ENCODE assay signal across 14 mouse cellular contexts in genomic region chr6:87615696-87616083, GRCm38 (mm10). TPM values are rescaled to one million over a fixed set of nuclear protein-coding genes. Genes with fewer than 3 reads are reported as not detected.
DNase-seq lines count a peak whose midpoint lies in the region; ATAC-seq lines count a peak whose summit lies in the region.
"Had no signal": no experiment of that assay in that cellular context is flagged by ENCODE, and none has a peak within 500 bp of the region (broad histone marks: within the 10 kb centered on the region; RNA-seq: fewer than 3 reads in every experiment).

No protein-coding gene starts in this region.

- H3K36me3 ChIP-seq in midbrain, embryonic 14.5 days (ENCODE audit: control insufficient read depth, insufficient read depth, low read length) = no peaks in the 10 kb centered on the region
- H3K36me3 ChIP-seq in midbrain, embryonic 16.5 days (ENCODE audit: control insufficient read depth, insufficient read depth, low read length) = no peaks in the 10 kb centered on the region
- H3K36me3 ChIP-seq in embryonic facial prominence, embryonic 13.5 days = no peaks in the 10 kb centered on the region
- no peaks in the 10 kb centered on the region for H3K36me3 ChIP-seq in splenic B cell, adult 2 months (ENCODE audit: control insufficient read depth, insufficient read depth, low read length, poor library complexity, severe bottlenecking)
- H3K36me3 ChIP-seq in liver, embryonic 11.5 days (ENCODE audit: control insufficient read depth, insufficient read depth, low read length) = no peaks in the 10 kb centered on the region

- no peaks in the 10 kb centered on the region for H3K4me1 ChIP-seq in midbrain, embryonic 14.5 days (ENCODE audit: control insufficient read depth, insufficient read depth, low read length)
- no peaks in the 10 kb centered on the region for H3K4me1 ChIP-seq in midbrain, embryonic 16.5 days (ENCODE audit: control insufficient read depth, insufficient read depth, low read length)
- peaks cover 12% of the 10 kb centered on the region; the same call in 1 of the 2 replicates for H3K4me1 ChIP-seq in embryonic facial prominence, embryonic 13.5 days
- 0 out of 2 replicates have a peak, but pooled peaks cover 2% of the 10 kb centered on the region for H3K4me1 ChIP-seq in liver, embryonic 11.5 days (replicated peaks; ENCODE audit: control insufficient read depth, insufficient read depth, low read length)

- no peak overlapping the region for H3K9ac ChIP-seq in midbrain, embryonic 14.5 days (replicated peaks; ENCODE audit: low read length)
- no peak overlapping the region for H3K9ac ChIP-seq in midbrain, embryonic 16.5 days (ENCODE audit: low read depth, low read length)
- H3K9ac ChIP-seq in embryonic facial prominence, embryonic 13.5 days = no peak overlapping the region
- H3K9ac ChIP-seq in liver, embryonic 11.5 days (ENCODE audit: low read depth, low read length) = no peak overlapping the region

- no peak overlapping the region for H3K4me2 ChIP-seq in midbrain, embryonic 14.5 days (ENCODE audit: low read length)
- H3K4me2 ChIP-seq in midbrain, embryonic 16.5 days (ENCODE audit: low read length) = no peak overlapping the region; the same call in 1 of the 2 replicates
- 0 out of 2 replicates have a peak overlapping the region, but pooled peaks have one; percentile 3 for H3K4me2 ChIP-seq in embryonic facial prominence, embryonic 13.5 days
- H3K4me2 ChIP-seq in liver, embryonic 11.5 days = no peak overlapping the region

- 87% methylated on average over 14 of the region's 14 CpGs for WGBS in midbrain, embryonic 14.5 days
- WGBS in midbrain, embryonic 16.5 days = 88% methylated on average over 14 of the region's 14 CpGs
- 77% methylated on average over 14 of the region's 14 CpGs for WGBS in embryonic facial prominence, embryonic 13.5 days
- WGBS in liver, embryonic 11.5 days = 86% methylated on average over 14 of the region's 14 CpGs

- H3K27me3 ChIP-seq in midbrain, embryonic 14.5 days (ENCODE audit: control insufficient read depth, insufficient read depth, low read length) = no peaks in the 10 kb centered on the region
- no peaks in the 10 kb centered on the region for H3K27me3 ChIP-seq in midbrain, embryonic 16.5 days (ENCODE audit: control insufficient read depth, insufficient read depth, low read depth, low read length)
- H3K27me3 ChIP-seq in embryonic facial prominence, embryonic 13.5 days = no peaks in the 10 kb centered on the region
- H3K27me3 ChIP-seq in splenic B cell, adult 2 months (ENCODE audit: control insufficient read depth, insufficient read depth, low read length, poor library complexity, severe bottlenecking) = no peaks in the 10 kb centered on the region
- no peaks in the 10 kb centered on the region; the same call in 1 of the 2 replicates for H3K27me3 ChIP-seq in liver, embryonic 11.5 days (replicated peaks; ENCODE audit: control insufficient read depth, insufficient read depth, low read length)

- no peak overlapping the region for H3K27ac ChIP-seq in midbrain, embryonic 14.5 days (replicated peaks; ENCODE audit: low read depth, low read length)
- no peak overlapping the region for H3K27ac ChIP-seq in midbrain, embryonic 16.5 days (ENCODE audit: low read length)
- no peak overlapping the region for H3K27ac ChIP-seq in embryonic facial prominence, embryonic 13.5 days
- H3K27ac ChIP-seq in liver, embryonic 11.5 days (ENCODE audit: low read depth, low read length) = no peak overlapping the region

- ATAC-seq in midbrain, embryonic 14.5 days (ENCODE audit: low FRiP score, low TSS enrichment) = no peak
- no peak for ATAC-seq in midbrain, embryonic 16.5 days
- no peak for ATAC-seq in embryonic facial prominence, embryonic 13.5 days (ENCODE audit: insufficient number of reproducible peaks, insufficient read depth, low FRiP score, low TSS enrichment, low read depth)
- no peak for ATAC-seq in liver, embryonic 11.5 days (replicated peaks; ENCODE audit: low FRiP score)

- no peaks in the 10 kb centered on the region for H3K9me3 ChIP-seq in midbrain, embryonic 14.5 days (ENCODE audit: control insufficient read depth, low read length)
- H3K9me3 ChIP-seq in midbrain, embryonic 16.5 days (replicated peaks; ENCODE audit: control insufficient read depth, low read length, poor library complexity, severe bottlenecking) = no peaks in the 10 kb centered on the region
- H3K9me3 ChIP-seq in embryonic facial prominence, embryonic 13.5 days = no peaks in the 10 kb centered on the region
- H3K9me3 ChIP-seq in liver, embryonic 11.5 days (ENCODE audit: control insufficient read depth, low read length) = no peaks in the 10 kb centered on the region

- no peak overlapping the region for H3K4me3 ChIP-seq in midbrain, embryonic 14.5 days (replicated peaks; ENCODE audit: low read depth, low read length)
- H3K4me3 ChIP-seq in midbrain, embryonic 16.5 days (ENCODE audit: low read depth, low read length) = no peak overlapping the region
- H3K4me3 ChIP-seq in embryonic facial prominence, embryonic 13.5 days = no peak overlapping the region
- no peak overlapping the region for H3K4me3 ChIP-seq in liver, embryonic 11.5 days (ENCODE audit: low read depth, low read length)

- peak; percentile 42 to 45 for DNase-seq in cerebellum, postnatal 10 days
- no peak for DNase-seq in cerebellum, adult 11 months
- peak; percentile 29 for DNase-seq in midbrain, embryonic 14.5 days
- DNase-seq in splenic B cell, adult 2 months (ENCODE audit: low read depth, low spot score) = peak; percentile 49
- DNase-seq in layer of hippocampus, adult 8-10 months (ENCODE audit: low spot score in 2 of 2) = no peak
- DNase-seq in liver, embryonic 11.5 days (ENCODE audit: low spot score) = no peak
- DNase-seq: adrenal gland, postnatal 14 days; cerebellum, adult 18-20 months; heart, postnatal 10 days; kidney, adult 9 months; layer of hippocampus, adult 9-11 months; left cerebral cortex, postnatal 4 days had no signal

RNA-seq across cellular contexts. Expression of gene Prokr1, which starts 25.1 kb away (rescaled TPM):
- polyA plus RNA-seq in midbrain, embryonic 14.5 days (2014; fragmentation: Nextera tagmentation; extraction: Ambion mirVana) = 1.00 and 1.5 TPM in 2 replicates
- polyA plus RNA-seq in midbrain, embryonic 16.5 days (2015; fragmentation: Nextera tagmentation; extraction: Ambion mirVana) = 1.6 and 2.8 TPM in 2 replicates
- polyA plus RNA-seq in embryonic facial prominence, embryonic 13.5 days (2015; fragmentation: Nextera tagmentation; extraction: Ambion mirVana) = 3.6 and 3.9 TPM in 2 replicates
- total RNA-seq in layer of hippocampus, adult 8-10 months (2022) = 1 to 10 TPM in 1 of 4 experiments, under 1 TPM in 1, not detected in 2; 0.11 to 1.1 TPM
- 1.8 and 3.2 TPM in 2 replicates for polyA plus RNA-seq in liver, embryonic 11.5 days (2014; fragmentation: Nextera tagmentation; extraction: Ambion mirVana)

RNA-seq across cellular contexts. Expression of gene Aplf, which starts 56.3 kb away (rescaled TPM):
- polyA plus RNA-seq in midbrain, embryonic 14.5 days (2014; fragmentation: Nextera tagmentation; extraction: Ambion mirVana) = 6.0 and 8.4 TPM in 2 replicates
- polyA plus RNA-seq in midbrain, embryonic 16.5 days (2015; fragmentation: Nextera tagmentation; extraction: Ambion mirVana) = 7.1 and 7.7 TPM in 2 replicates
- polyA plus RNA-seq in embryonic facial prominence, embryonic 13.5 days (2015; fragmentation: Nextera tagmentation; extraction: Ambion mirVana) = 14.9 and 15.2 TPM in 2 replicates
- 1 to 10 TPM; 6.2 to 9.4 (median 7.9) TPM for total RNA-seq in layer of hippocampus, adult 8-10 months (2022)
- 22.5 and 25.2 TPM in 2 replicates for polyA plus RNA-seq in liver, embryonic 11.5 days (2014; fragmentation: Nextera tagmentation; extraction: Ambion mirVana)

Comparison
In these comparisons a context has a peak if more than half of its experiments do, and no peak if none do; other contexts are left out.
1. DNase-seq: peak in cerebellum, postnatal 10 days (2 of 2), midbrain, embryonic 14.5 days (single experiment) and splenic B cell, adult 2 months (single experiment); none in cerebellum, adult 11 months (single experiment), layer of hippocampus, adult 8-10 months (0 of 2) and liver, embryonic 11.5 days (single experiment).